Mouse (Mus musculus) left cerebral cortex, adult 2 months (tissue): ENCODE measurements around the gene Osbpl8. TPM values are rescaled to one million over a fixed set of nuclear protein-coding genes. Genes with fewer than 3 reads are reported as not detected.
"Not testable (repeated sequence)": the region's sequence is repeated elsewhere in the genome, so short reads cannot be mapped to it uniquely, and the experiment has no call there.

ENCODE experiments used
- DNase-seq, 2 experiments: peaks; one replicate each; pipeline ENCODE4 v3.0.0; 2021 to 2022; ENCODE audit warnings: low spot score in 2 of 2, mixed read lengths in 1 of 2; ENCODE audit errors: extremely low spot score in 1 of 2
- H3K27ac ChIP-seq: fragments of 200-600 bp; 2 replicates; pipeline ENCODE4 v1.8.1; 2022
- H3K4me3 ChIP-seq: fragments of 200-600 bp; 2 replicates; pipeline ENCODE4 v1.8.1; 2022
- CTCF ChIP-seq: fragments of 200-600 bp; IDR thresholded peaks from 2 replicates; pipeline ENCODE4 v1.8.1; 2022; ENCODE audit warnings: antibody characterized with exemption, mild to moderate bottlenecking, moderate library complexity
- intact Hi-C: fragments of 180-260 bp; cut with DNase I; formaldehyde crosslinking; loops from one replicate; pipeline ENCODE4 v1.15.1; 2025
- total RNA-seq, 2 experiments: library from RNA; stranded (reverse); gene quantifications; 2 replicates each; pipeline ENCODE4 v1.2.3; 2021

The Osbpl8 gene
- total RNA-seq, 2 experiments from 2014 or later, result 93.8 to 104 TPM

DNA sequence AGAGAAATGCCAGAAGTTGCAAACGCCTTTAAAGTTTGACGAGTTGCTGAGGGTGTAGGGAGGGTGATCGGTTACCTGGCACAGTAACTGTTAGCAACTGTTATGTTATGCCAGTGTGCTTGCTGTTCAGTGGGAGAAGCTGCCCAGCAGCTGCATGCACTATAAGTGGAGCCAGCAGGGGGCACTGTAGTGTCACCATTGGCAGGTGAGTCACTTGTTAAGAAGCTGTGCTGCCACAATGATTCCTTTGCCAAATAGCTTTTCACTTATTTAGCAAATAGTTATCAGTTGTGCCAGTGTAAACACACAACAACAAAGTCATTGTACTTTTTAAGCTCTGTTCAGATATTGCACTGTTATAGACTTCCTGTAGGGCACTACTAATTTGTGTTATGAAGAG lies 62.0 kb downstream of the Osbpl8 start:
- peak; percentile 99 for TF ChIP-seq CTCF

DNA sequence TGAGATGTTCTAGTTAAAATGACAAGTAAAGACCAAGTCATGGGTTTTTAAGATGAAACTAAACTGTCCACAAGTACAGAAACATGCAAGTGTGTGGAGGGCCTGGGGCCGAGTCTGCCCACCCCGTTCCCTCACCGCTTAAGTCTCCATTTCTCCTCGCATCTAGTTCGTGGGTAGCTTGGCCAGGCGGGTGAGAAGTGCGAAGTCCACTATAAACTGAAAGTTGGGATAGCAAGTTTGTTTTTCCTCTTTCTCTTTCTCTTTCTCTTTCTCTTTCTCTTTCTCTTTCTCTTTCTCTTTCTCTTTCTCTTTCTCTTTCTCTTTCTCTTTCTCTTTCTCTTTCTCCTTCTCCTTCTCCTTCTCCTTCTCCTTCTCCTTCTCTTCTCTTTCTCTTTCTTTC lies 67.7 kb downstream of the Osbpl8 start:
- H3K4me3 ChIP-seq, intact Hi-C loops, H3K27ac ChIP-seq, DNase-seq: not testable (repeated sequence)

More for the DNA sequence above, 62.0 kb downstream of the Osbpl8 start:
- H3K4me3 ChIP-seq, result no peak overlapping the region
- no peak overlapping the region for H3K27ac ChIP-seq
- intact Hi-C loops, result loop anchor here (5.0 kb wide), 2 partner anchors 71 to 246 kb away; partner anchors contain the start of genes Bbs10 and Nap1l1
- DNase-seq, result peak; percentile 87 to 94

DNA sequence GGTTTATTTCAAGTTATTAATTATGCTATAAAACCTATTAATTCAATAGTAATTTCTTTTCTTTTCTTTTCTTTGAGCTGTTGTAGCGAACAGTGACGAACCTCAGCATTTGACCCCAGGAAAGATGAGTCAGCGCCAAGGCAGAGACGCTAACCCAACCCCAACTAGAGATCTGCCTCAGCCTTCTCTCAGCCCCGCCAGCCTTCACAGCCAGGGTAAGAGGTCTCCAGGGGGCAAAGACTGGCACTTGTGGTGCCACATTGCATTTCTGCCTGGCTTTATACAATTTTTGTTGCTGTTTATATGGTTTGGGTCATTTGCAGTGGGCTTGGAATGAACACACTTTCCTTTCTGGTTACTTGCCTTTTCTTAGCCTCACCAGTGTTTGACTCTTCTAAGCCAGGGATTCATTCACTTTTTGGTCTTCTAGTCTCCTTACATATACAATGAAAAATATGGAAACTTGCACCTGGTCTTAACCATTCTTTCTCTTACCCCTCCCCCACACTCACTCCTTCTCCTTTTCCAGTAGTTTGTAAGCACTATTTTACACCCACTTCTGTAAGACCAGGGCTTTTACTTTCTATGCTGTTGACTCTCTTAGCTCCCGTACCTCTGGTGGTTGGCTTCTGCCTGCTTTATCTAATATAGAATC lies 69.1 kb downstream of the Osbpl8 start:
- TF ChIP-seq CTCF, result no peak
- H3K4me3 ChIP-seq, result no peak overlapping the region
- intact Hi-C loops, result no loop called here
- H3K27ac ChIP-seq, result no peak overlapping the region
- DNase-seq, result no peak

DNA sequence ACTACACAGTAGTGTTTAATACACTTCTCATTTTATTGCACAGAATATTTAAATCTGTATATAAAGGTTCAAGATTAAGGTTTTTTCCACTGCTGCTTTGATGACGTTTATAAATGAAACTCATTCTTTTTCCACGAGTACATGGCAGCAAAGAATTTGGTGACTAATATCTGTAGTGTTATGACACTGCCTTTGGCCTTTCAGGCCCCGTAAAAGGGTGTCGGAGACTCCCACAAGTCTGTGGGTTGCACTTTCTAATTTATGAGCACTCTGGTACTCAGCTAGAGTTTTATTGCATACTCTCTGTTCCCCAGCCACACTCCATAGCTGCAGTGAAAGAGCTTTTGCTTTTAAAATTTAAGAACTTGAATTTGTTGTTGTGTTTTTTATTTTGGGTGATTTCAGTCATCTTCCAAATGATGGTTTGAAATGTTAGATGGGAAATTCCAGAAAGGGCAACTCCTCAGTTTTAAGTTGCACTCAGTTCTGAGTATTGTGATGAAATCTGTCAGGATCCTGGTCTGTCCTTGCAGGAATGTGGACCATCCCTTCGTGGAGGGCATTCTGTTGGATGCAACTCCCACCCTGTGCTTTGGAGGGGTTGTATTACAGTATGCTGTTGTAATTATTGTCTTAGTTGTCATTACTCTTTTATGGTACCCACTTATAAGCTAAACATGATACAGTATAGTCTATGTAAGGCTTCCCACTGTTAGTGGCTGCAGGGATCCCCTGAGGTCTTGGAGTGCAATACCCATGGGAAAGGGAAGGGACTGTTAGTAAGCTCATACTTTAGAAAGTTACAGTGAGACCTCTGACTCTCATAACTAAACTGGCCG lies 70.1 kb downstream of the Osbpl8 start:
- DNase-seq, result no peak
- intact Hi-C loops, result no loop called here
- H3K4me3 ChIP-seq, result no peak overlapping the region
- no peak for TF ChIP-seq CTCF
- H3K27ac ChIP-seq, result no peak overlapping the region

DNA sequence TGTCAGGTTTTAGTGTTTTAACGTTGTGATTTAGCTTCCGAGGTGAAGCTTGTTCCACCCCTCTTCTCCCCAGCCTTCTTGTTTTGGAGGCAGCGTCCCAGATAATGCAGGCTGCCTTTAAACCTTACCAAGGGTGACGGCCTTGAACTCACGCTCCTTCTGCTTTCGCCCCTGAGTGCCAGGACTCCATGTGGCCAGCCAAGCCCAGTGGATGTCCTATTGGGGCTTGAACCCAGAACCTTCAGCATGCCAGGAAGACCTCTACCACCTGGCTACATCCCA lies 70.7 kb downstream of the Osbpl8 start:
- Histone ChIP-seq H3K27ac (no peak overlapping the region), H3K4me3 (no peak overlapping the region)
- intact Hi-C loops, result no loop called here
- DNase-seq, result no peak
- TF ChIP-seq CTCF, result no peak

DNA sequence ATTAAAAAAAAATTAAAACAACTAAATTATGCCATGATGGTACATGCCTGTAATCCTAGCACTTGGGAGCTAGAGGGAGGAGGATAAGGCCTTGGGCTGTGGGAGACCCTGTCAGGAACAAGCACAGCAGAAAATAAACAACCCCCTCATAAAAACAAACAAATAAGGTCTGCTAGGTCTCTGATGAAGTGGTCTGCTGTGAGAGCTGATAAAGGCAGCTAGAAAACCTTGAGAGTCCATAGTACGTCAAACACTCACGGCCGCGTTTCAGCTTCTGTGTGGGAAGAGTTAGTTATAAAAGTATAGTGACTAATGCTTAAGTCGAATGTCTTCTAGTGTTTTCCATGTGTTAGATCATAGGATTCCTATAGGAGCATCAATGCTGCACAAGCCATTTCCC lies 72.9 kb downstream of the Osbpl8 start:
- DNase-seq, result no peak
- TF ChIP-seq CTCF, result no peak; the same call in 1 of the 2 replicates
- intact Hi-C loops, result no loop called here
- Histone ChIP-seq H3K4me3 (no peak overlapping the region), H3K27ac (no peak overlapping the region)

DNA sequence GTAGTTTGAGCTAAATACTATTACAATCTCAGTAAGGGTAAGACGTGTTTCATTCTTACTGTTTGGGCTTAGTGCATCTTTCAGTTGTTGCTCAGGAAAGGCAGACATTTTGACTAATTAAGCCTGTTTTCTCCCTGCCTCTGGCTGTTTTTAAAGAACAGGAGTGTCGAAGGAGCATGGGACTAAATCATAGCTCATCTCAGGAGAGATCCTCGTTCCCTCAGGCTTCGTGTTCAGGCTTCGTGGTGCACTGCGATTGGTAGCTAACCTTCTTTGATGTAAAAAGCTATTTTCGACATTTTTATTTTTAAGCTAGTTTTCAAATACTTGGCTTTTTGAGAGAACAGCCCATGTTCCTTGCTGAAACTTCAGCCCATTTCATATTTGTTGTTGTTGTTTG lies 78.1 kb downstream of the Osbpl8 start:
- TF ChIP-seq CTCF, result no peak
- no peak overlapping the region for H3K27ac ChIP-seq
- no peak for DNase-seq
- no peak overlapping the region for H3K4me3 ChIP-seq
- intact Hi-C loops, result no loop called here

DNA sequence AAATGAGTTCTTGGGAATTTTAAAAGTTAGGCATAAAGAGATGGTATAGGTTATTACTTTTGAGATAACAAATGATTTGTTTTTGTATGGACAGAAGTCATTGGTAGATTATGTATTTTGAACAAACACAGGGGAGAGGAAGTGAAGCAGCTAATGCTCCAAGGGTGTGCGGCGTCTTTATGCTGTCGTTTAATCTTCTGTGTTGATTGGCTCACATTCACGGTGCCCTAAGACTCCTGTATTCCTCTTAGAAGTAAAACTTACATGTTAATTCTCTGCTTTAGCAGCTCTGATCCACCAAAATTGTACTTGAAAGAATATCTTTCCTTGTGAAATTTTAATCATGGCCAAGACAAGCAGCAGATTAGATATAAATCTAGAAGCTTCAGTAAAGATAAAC lies 83.1 kb downstream of the Osbpl8 start:
- TF ChIP-seq CTCF, result no peak
- intact Hi-C loops, result no loop called here
- DNase-seq, result no peak
- peak overlapping the region; percentile 48 for H3K4me3 ChIP-seq
- H3K27ac ChIP-seq, result peak overlapping the region; percentile 77

DNA sequence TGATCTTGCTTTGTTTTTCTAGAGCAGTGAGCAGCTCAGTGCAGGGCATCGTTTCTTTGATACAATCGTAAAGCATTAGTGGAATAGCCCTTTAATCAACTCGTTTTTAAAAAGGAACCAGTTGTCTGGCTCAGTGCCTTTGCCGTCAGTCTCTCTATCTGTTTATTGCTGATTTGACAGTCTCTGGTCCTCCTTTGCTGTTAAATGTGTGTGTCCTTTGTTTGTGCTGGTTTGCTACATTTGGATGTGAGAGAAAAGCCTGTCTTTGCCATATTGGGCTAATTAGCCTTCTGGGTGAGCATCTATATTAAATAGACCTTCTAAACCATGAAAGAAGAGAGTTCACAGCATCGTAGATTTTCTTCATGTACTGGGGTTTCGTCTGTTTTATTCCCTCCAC lies 83.6 kb downstream of the Osbpl8 start:
- Histone ChIP-seq H3K27ac (peak overlapping the region; percentile 77), H3K4me3 (peak overlapping the region; percentile 48)
- no peak for DNase-seq
- TF ChIP-seq CTCF, result no peak
- intact Hi-C loops, result no loop called here

DNA sequence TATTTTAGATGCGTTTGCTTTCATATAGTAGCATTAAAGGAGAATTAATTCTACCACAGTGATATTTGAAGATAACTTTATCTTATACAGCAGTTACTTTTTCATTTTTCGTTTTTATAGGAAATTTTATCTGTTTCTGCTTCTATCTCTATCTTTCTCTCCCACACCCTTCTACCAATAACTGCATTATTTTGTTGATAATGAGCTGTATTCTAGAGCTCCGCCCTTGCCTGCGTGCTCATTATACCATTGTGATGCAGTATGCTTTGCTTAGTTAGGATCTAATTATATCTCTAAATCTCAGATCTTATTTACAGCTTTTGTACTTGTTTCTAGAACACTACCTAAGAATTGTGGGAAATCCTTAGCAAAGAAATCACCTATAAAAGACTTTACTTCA lies 85.6 kb downstream of the Osbpl8 start:
- intact Hi-C loops, result loop anchor here (5.0 kb wide), 1 partner anchor 83 kb away; no protein-coding TSS in a partner anchor
- DNase-seq, result no peak
- no peak for TF ChIP-seq CTCF
- H3K4me3 ChIP-seq, result peak overlapping the region; percentile 48
- peak overlapping the region; percentile 37; the same call in 1 of the 2 replicates for H3K27ac ChIP-seq

DNA sequence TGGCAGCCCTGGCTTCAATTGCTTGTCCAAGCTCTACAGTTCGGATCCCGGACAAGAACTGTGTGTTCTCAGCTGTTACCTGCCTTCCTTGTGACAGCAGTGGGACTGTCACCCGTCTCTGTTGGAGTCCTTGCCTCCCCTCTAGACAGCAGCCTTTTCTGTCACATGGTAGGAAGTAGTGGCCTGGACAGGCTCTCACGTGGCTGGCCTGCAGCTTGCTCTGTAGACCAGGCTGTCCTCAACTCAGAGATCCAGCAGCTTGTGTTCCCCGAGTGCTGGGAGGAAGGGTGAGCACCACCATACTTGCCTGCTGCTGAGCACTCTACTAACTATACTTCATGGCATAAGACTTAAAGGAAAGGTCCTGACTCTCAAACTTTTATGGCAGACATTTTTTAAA lies 87.1 kb downstream of the Osbpl8 start:
- no peak overlapping the region; the same call in 1 of the 2 replicates for H3K4me3 ChIP-seq
- intact Hi-C loops, result loop anchor here (5.0 kb wide), 1 partner anchor 84 kb away; no protein-coding TSS in a partner anchor
- no peak for DNase-seq
- peak overlapping the region; percentile 38; the same call in 1 of the 2 replicates for H3K27ac ChIP-seq
- no peak for TF ChIP-seq CTCF

DNA sequence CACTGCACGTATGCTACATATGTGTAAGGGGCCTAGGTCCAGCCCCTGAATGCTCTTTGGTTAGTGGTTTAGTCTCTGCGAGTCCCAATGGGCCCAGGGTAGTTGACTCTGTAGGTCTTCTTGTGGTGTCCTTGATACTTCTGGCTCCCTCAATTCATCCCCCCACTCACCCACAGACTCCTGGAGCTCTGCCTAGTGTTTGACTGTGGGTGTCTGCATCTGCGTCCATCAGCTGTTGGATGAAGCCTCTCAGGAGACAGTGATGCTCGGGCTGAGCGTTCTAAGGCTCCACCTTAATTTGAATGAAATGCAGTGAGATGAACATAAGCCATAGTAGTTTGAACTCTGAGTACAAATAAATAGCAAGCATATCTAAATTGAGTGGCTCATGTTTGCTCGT lies 90.7 kb downstream of the Osbpl8 start:
- intact Hi-C loops, result loop anchor here (5.0 kb wide), 1 partner anchor 63 kb away; no protein-coding TSS in a partner anchor
- no peak for TF ChIP-seq CTCF
- peak in 1 of 2 experiments; percentile 59 for DNase-seq
- Histone ChIP-seq H3K4me3 (no peak overlapping the region), H3K27ac (peak overlapping the region; percentile 64)
